Mouse (Mus musculus): ENCODE measurements around the gene Ddx4. TPM values are rescaled to one million over a fixed set of nuclear protein-coding genes. Genes with fewer than 3 reads are reported as not detected.
"Not testable (repeated sequence)": the region's sequence is repeated elsewhere in the genome, so short reads cannot be mapped to it uniquely, and the experiment has no call there.

Ddx4 gene
- polyA plus RNA-seq, 1 experiment from 2014 or later: 0.59 TPM

DNA sequence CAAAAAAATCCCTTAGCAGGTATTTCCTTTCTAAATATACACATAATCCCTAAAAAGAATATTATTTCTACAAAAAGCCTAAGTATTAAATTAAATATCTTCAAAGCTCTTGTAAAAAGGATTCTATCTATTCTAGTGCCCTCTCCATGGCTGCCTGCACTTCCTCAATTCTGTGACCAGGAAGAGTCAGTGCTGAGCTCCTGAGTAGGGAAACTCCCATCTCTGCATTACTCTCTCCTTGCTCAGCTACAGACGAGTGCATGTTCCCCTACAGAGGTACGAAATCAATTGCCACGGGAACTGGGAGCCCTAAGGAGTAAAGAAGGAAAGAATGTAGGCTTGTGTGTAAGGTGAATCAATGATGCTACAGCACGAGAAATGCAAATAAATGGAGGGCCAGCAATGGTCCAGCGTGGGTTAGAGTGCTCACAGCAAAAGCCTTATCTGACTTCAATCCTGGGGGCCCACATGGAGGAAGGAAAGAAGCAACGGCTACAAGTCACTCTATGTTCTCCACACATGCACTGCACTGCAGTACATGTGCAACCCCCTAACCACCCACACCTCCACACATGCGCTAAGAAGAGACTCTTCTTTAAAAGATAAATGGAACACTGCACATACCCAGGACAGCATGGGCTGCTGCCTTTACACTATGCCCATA is 17.0 kb downstream of the Ddx4 start:
- ATAC-seq (ENCODE audit: insufficient number of reproducible peaks, insufficient read depth, low FRiP score, low TSS enrichment, low read depth): no peak
- WGBS: 76% methylated on average over 7 of the region's 7 CpGs
- Histone ChIP-seq H3K9ac (replicated peaks) (no peak overlapping the region), H3K9me3 (no peaks in the 10 kb centered on the region), H3K4me1 (replicated peaks) (no peaks in the 10 kb centered on the region), H3K4me2 (no peak overlapping the region), H3K27ac (no peak overlapping the region), H3K4me3 (replicated peaks) (no peak overlapping the region), H3K36me3 (no peaks in the 10 kb centered on the region), H3K27me3 (no peaks in the 10 kb centered on the region)

DNA sequence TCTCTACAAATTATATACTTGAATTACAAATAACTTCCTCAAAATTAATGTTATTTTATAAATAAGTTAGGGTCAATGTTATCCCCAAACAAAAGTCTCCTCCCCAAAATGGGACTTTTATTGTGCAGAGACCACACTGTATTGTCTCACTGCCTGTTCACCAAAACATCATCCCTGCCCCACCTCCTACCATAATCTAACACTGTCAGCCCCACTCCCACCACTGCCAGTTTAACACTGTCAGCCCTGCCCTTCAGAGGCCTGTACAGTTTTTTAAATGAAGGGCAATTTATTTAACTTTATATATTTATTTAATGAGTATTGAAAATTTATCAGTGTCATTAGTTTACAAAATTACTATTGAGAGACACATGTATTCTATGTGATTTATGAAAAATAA is 26.7 kb downstream of the Ddx4 start:
- no peak overlapping the region for H3K9ac ChIP-seq (replicated peaks)
- no peaks in the 10 kb centered on the region for H3K9me3 ChIP-seq
- H3K36me3 ChIP-seq: no peaks in the 10 kb centered on the region
- H3K27me3 ChIP-seq: peaks cover 6% of the 10 kb centered on the region; the same call in 1 of the 2 replicates
- ATAC-seq (ENCODE audit: insufficient number of reproducible peaks, insufficient read depth, low FRiP score, low TSS enrichment, low read depth): no peak
- no peak overlapping the region for H3K27ac ChIP-seq
- H3K4me3 ChIP-seq (replicated peaks): no peak overlapping the region
- no peak overlapping the region for H3K4me2 ChIP-seq
- H3K4me1 ChIP-seq (replicated peaks): no peaks in the 10 kb centered on the region

DNA sequence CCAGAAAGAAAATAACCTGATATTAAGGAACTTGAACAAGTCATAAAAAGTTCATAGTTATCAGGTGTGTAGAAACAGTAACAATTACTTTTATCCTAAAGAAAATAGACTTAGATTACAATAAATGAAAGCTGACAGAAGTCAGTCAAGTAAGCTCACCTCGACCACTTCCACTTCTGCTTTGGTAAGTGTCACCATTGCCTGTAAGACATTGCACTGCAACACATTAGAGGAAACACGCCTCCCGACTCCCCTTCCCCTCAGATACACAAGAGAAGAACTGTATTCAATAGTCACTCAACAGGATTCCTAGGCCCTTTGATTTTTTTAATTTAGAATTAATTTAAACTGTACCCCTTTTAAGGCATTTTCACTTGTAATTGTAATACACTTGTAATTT is 27.7 kb downstream of the Ddx4 start:
- Histone ChIP-seq H3K36me3 (no peaks in the 10 kb centered on the region), H3K27ac (no peak overlapping the region), H3K4me1 (replicated peaks) (no peaks in the 10 kb centered on the region), H3K9me3 (no peaks in the 10 kb centered on the region), H3K9ac (replicated peaks) (no peak overlapping the region), H3K4me3 (replicated peaks) (no peak overlapping the region), H3K4me2 (no peak overlapping the region), H3K27me3 (peaks cover 6% of the 10 kb centered on the region; the same call in 1 of the 2 replicates)
- no peak for ATAC-seq (ENCODE audit: insufficient number of reproducible peaks, insufficient read depth, low FRiP score, low TSS enrichment, low read depth)
- 75% methylated on average over 3 of the region's 3 CpGs for WGBS

GRCm38 (mm10) chr13:112623656-112624055 is 28.6 kb downstream of the Ddx4 start:
- Histone ChIP-seq H3K4me1 (replicated peaks) (no peaks in the 10 kb centered on the region), H3K4me2 (no peak overlapping the region), H3K4me3 (replicated peaks) (no peak overlapping the region), H3K36me3 (no peaks in the 10 kb centered on the region), H3K27me3 (peaks cover 6% of the 10 kb centered on the region; the same call in 1 of the 2 replicates), H3K9me3 (no peaks in the 10 kb centered on the region), H3K9ac (replicated peaks) (no peak overlapping the region), H3K27ac (no peak overlapping the region)
- ATAC-seq (ENCODE audit: insufficient number of reproducible peaks, insufficient read depth, low FRiP score, low TSS enrichment, low read depth): no peak
- 61% methylated on average over 7 of the region's 7 CpGs for WGBS

DNA sequence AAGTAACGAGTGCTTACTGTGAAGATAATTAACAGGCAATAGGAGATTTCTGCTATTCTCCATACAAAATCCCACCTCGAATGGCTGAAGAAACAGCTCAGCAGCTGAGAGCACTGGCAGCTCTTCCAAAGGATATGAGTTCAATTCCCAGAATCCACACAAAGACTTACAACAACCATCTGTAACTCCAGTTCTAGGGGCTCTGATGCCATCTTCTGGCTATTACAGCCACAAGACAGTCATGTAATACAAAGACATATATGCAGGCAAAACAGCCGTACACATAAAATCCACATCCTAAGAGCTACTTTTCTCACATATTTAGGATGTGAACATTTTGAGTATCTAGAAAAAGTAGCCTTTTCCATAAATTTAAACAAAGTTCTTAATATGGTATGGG is 30.7 kb downstream of the Ddx4 start:
- no peaks in the 10 kb centered on the region for H3K9me3 ChIP-seq
- 45% methylated on average over 3 of the region's 3 CpGs for WGBS
- peaks cover 9% of the 10 kb centered on the region; the same call in 1 of the 2 replicates for H3K27me3 ChIP-seq
- no peaks in the 10 kb centered on the region for H3K4me1 ChIP-seq (replicated peaks)
- H3K4me3 ChIP-seq (replicated peaks): no peak overlapping the region
- ATAC-seq (ENCODE audit: insufficient number of reproducible peaks, insufficient read depth, low FRiP score, low TSS enrichment, low read depth): no peak
- no peak overlapping the region for H3K4me2 ChIP-seq
- H3K9ac ChIP-seq (replicated peaks): no peak overlapping the region
- no peaks in the 10 kb centered on the region for H3K36me3 ChIP-seq
- no peak overlapping the region for H3K27ac ChIP-seq

- Histone ChIP-seq H3K4me2 (no peak overlapping the region), H3K27me3 (no peaks in the 10 kb centered on the region), H3K27ac (no peak overlapping the region), H3K36me3 (no peaks in the 10 kb centered on the region), H3K9me3 (no peaks in the 10 kb centered on the region), H3K4me1 (replicated peaks) (no peaks in the 10 kb centered on the region), H3K9ac (replicated peaks) (no peak overlapping the region), H3K4me3 (replicated peaks) (no peak overlapping the region)
- ATAC-seq (ENCODE audit: insufficient number of reproducible peaks, insufficient read depth, low FRiP score, low TSS enrichment, low read depth): no peak
- WGBS: 87% methylated on average over 3 of the region's 3 CpGs
Measured at GRCm38 (mm10) chr13:112608606-112609005, 43.7 kb downstream of the Ddx4 start.

- Histone ChIP-seq H3K4me3 (replicated peaks) (no peak overlapping the region), H3K27ac (no peak overlapping the region), H3K9me3 (no peaks in the 10 kb centered on the region), H3K9ac (replicated peaks) (no peak overlapping the region), H3K4me2 (no peak overlapping the region), H3K4me1 (replicated peaks) (no peaks in the 10 kb centered on the region), H3K36me3 (no peaks in the 10 kb centered on the region), H3K27me3 (no peaks in the 10 kb centered on the region)
- 63% methylated on average over 4 of the region's 4 CpGs for WGBS
- no peak for ATAC-seq (ENCODE audit: insufficient number of reproducible peaks, insufficient read depth, low FRiP score, low TSS enrichment, low read depth)
Measured at GRCm38 (mm10) chr13:112604411-112604810, 47.9 kb downstream of the Ddx4 start.

DNA sequence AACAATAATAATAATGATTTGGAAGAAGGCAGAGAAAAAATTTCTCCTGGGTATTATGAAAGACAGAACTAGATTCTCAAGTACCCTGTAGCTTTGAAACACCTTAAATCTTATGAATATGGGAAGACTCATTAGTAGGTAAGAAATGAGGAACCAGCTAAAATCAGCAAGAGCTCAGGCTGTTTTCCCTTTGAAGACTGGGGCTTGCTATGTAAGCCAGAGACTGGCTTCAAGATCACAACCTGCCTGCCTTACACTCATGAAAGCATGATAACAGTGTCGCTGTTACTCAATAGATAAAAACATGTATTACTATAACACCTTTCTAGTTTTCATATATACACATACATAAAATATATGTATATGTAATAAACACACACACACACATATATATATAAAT is 48.4 kb downstream of the Ddx4 start:
- H3K27ac ChIP-seq: no peak overlapping the region
- no peak for ATAC-seq (ENCODE audit: insufficient number of reproducible peaks, insufficient read depth, low FRiP score, low TSS enrichment, low read depth)
- H3K36me3 ChIP-seq: no peaks in the 10 kb centered on the region
- 92% methylated on average over 1 of the region's 1 CpGs for WGBS
- H3K27me3 ChIP-seq: no peaks in the 10 kb centered on the region
- no peak overlapping the region for H3K4me2 ChIP-seq
- H3K9ac ChIP-seq (replicated peaks): no peak overlapping the region
- no peaks in the 10 kb centered on the region for H3K4me1 ChIP-seq (replicated peaks)
- H3K4me3 ChIP-seq (replicated peaks): no peak overlapping the region
- H3K9me3 ChIP-seq: no peaks in the 10 kb centered on the region

DNA sequence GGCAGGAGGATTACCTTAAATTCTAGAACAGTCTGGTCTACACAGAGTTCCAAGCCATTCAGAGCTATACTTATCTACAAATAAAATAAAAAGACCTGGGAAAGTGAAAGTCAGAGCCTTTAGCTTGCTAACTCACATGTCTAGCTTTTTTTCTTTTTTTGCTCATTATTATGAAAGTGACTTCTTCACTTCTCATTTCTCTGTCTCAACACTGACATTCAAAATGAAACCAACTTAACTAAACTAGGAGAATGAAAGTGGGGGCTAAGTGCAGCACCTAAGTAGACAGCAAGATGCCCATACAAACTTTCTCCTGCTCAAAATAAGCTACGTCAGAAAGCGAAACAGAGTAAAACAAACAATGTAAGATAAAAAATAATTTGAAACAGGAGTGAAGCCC is 49.7 kb downstream of the Ddx4 start:
- no peak overlapping the region for H3K4me3 ChIP-seq (replicated peaks)

GRCm38 (mm10) chr13:112594260-112594659 is 58.0 kb downstream of the Ddx4 start, which contains the start of gene Il31ra:
TSS of gene Il31ra (minus strand) at chr13:112594360.
- H3K4me1 ChIP-seq (replicated peaks); H3K9me3 ChIP-seq; H3K4me3 ChIP-seq (replicated peaks); H3K4me2 ChIP-seq; H3K27me3 ChIP-seq; H3K36me3 ChIP-seq; H3K27ac ChIP-seq; ATAC-seq (ENCODE audit: insufficient number of reproducible peaks, insufficient read depth, low FRiP score, low TSS enrichment, low read depth); H3K9ac ChIP-seq (replicated peaks): not testable (repeated sequence)
- 93% methylated on average over 6 of the region's 8 CpGs for WGBS

More for the DNA sequence above, 49.7 kb downstream of the Ddx4 start:
- Histone ChIP-seq H3K27me3 (no peaks in the 10 kb centered on the region), H3K9ac (replicated peaks) (no peak overlapping the region), H3K36me3 (no peaks in the 10 kb centered on the region), H3K4me1 (replicated peaks) (no peaks in the 10 kb centered on the region), H3K9me3 (no peaks in the 10 kb centered on the region), H3K4me2 (no peak overlapping the region), H3K27ac (no peak overlapping the region)
- ATAC-seq (ENCODE audit: insufficient number of reproducible peaks, insufficient read depth, low FRiP score, low TSS enrichment, low read depth): no peak
- 80% methylated on average over 2 of the region's 2 CpGs for whole genome bisulfite sequencing

DNA sequence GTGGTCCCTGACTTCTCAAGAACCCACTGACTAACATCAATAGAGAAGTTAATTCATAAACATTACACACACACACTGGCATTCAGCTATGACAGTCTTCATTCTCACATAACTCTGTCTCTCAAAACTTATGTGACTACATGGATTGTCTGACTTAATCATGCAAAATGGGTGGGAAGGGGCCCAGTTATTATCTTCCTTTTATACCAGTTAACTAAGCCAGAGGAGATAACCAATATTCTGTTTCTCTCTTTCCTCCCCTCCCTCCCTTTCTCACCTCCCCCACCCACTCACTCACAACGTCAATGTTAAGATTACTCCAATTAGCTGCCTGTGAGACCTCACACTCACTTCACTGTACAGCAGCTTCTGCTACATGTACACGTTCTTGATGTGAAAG is 62.0 kb downstream of the Ddx4 start:
- Histone ChIP-seq H3K4me3 (replicated peaks) (no peak overlapping the region), H3K9me3 (no peaks in the 10 kb centered on the region), H3K27me3 (no peaks in the 10 kb centered on the region), H3K27ac (no peak overlapping the region), H3K4me2 (no peak overlapping the region), H3K4me1 (replicated peaks) (peaks cover 1% of the 10 kb centered on the region; the same call in 1 of the 2 replicates), H3K9ac (replicated peaks) (no peak overlapping the region), H3K36me3 (no peaks in the 10 kb centered on the region)
- ATAC-seq (ENCODE audit: insufficient number of reproducible peaks, insufficient read depth, low FRiP score, low TSS enrichment, low read depth): no peak
- WGBS: 44% methylated on average over 2 of the region's 2 CpGs

DNA sequence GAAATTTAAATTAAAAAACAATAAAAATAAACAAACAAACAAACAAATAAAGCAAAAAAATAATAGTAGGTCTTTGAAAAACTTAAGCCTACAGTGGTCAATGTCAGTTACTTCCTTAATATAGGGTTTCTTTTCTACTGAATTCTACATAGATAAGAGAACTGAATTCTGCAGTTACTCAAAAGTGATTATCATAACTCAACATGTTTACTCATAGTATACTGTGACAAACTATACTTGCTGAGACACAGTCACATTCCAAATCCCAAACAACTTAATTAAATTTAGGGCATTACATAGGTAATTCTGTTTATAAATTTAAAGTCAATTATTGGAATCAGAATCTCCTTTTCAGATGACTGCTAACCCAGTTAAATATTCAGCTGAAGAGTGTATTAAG is 62.6 kb downstream of the Ddx4 start:
- Histone ChIP-seq H3K36me3 (no peaks in the 10 kb centered on the region), H3K27me3 (no peaks in the 10 kb centered on the region), H3K27ac (no peak overlapping the region), H3K4me2 (no peak overlapping the region), H3K4me3 (replicated peaks) (no peak overlapping the region), H3K9ac (replicated peaks) (no peak overlapping the region), H3K4me1 (replicated peaks) (peaks cover 7% of the 10 kb centered on the region; the same call in 1 of the 2 replicates), H3K9me3 (no peaks in the 10 kb centered on the region)
- no peak for ATAC-seq (ENCODE audit: insufficient number of reproducible peaks, insufficient read depth, low FRiP score, low TSS enrichment, low read depth)

Data from limb, embryonic 12.5 days (tissue).